Mouse (Mus musculus) gastrocnemius, postnatal 14 days (tissue): ENCODE data around the gene Nupr1. TPM values are rescaled to one million over a fixed set of nuclear protein-coding genes. Genes with fewer than 3 reads are reported as not detected.

Experiments used
- DNase-seq: peaks from one replicate; pipeline ENCODE4 v3.0.0; 2021; ENCODE audit warnings: mixed read lengths
- intact Hi-C: fragments of 180-260 bp; cut with DNase I; formaldehyde crosslinking; loops from one replicate; pipeline ENCODE4 v1.15.1; 2025; ENCODE audit warnings: low total_unique reads
- long read RNA-seq, 2 experiments: library from polyadenylated mRNA; stranded (forward); transcript quantifications; one replicate each; pipeline ENCODE4 v2.0.0; 2021
- total RNA-seq, 2 experiments: library from RNA; stranded (reverse); gene quantifications; 2 replicates each; pipeline ENCODE4 v1.2.3; 2021

Gene Nupr1
- total RNA-seq: 10 to 100 TPM; 15.4 to 18.3 TPM
- long read RNA-seq, experiment 1, transcript Nupr1-201 (3 exons, 829 nt): major isoform, 7 of 11 reads
- long read RNA-seq, experiment 1, partial matches to known transcripts: 0 of 11 reads
- long read RNA-seq, experiment 1, other reads (novel, unspliced or antisense): 3 of 11 reads
- long read RNA-seq, experiment 2, transcript Nupr1-201 (3 exons, 829 nt): major isoform, 17 of 18 reads
- long read RNA-seq, experiment 2, partial matches to known transcripts: 0 of 18 reads
- long read RNA-seq, experiment 2, other reads (novel, unspliced or antisense): 1 of 18 reads

DNA sequence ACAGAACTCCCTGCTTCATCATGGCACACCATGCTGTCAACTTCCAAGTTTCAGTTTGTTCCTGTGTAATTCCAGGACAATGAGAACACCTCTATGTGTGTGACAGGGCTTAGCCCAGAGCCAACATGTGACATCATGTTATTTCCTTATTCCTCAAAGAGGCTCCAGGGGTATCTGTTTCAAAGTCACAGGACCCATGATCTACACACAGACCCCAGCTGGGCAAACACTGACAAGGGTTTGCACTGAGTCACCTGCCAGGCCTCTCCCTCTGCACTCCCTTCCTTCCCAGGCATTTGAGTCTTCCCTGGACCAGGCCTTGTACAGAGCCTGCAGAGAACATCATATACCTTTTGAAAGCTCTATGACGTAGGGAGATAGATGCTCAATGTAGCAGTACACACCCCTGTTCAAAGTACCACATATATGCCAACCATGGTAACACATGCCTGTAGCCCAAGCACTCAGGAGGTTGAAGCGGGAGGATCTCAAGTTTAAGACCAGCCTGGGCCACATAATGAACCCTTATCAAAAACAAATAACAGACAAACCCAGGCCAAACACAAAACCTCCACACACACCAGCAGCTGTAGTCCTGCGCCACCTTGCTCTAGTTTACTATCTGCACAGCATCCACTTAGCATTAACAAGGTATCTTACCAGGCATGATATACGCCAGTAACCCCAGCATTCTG lies at the start of gene Nupr1:
Gene Nupr1, minus strand, starts transcription at position 38 of the 695 bp plus-strand sequence.
- intact Hi-C loops: no loop called here
- no peak for DNase-seq

DNA sequence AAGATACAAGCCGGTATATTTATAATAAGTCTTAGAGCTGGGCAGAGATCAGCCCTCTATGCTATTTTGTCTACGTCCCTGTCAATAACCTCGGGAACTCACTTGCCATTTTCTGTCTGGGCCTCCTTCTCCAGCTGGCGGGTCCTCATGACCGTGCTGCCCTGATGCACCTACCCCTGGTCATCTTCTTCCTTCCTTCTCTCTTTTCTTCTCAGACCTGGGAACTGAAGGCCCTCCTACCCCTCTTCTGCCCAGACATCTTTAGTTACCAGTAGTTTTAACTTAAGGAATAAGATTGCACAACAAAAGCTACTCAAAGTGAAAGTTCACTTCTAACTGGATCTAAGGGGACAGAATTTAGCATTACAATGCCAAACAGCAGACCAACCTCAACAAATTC lies 49.0 kb upstream of the Nupr1 start:
- intact Hi-C loops: no loop called here
- DNase-seq: no peak

DNA sequence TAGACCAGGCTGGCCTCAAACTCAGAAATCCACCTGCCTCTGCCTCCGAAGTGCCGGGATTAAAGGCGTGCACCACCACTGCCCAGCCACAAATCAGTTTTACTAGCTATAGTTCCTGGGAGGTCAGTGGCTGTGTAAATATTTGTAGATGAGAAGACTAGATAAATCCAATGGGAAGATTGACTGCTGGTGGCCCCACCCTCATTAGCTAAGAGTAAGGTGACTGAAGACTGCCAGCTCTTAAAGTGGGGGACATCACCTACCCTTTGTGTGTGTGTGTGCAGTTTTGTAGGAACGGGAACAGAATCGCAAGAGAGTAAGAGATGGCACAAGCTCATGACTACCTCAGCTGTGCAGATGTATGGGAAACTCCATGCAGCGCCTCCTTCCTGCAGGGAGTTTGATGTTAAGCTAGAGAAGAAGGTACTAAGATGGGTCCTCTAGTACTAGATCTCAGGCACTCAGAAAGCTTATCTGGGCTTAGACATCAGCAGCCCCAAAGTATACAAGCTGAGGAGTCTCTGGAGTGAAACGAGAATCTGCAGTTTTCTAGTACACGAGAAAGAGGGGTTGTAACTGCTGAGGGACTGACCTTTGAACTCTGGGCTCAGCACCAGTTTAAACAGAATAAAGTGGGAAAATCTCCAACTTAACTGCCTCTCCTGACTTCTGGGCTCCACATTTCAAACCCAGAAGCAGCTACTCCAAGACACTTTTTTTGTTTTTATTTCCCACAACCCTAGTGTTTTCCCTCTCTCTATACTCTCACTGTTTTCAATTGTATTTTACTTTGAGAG lies 48.1 kb upstream of the Nupr1 start:
- intact Hi-C loops: no loop called here
- no peak for DNase-seq

DNA sequence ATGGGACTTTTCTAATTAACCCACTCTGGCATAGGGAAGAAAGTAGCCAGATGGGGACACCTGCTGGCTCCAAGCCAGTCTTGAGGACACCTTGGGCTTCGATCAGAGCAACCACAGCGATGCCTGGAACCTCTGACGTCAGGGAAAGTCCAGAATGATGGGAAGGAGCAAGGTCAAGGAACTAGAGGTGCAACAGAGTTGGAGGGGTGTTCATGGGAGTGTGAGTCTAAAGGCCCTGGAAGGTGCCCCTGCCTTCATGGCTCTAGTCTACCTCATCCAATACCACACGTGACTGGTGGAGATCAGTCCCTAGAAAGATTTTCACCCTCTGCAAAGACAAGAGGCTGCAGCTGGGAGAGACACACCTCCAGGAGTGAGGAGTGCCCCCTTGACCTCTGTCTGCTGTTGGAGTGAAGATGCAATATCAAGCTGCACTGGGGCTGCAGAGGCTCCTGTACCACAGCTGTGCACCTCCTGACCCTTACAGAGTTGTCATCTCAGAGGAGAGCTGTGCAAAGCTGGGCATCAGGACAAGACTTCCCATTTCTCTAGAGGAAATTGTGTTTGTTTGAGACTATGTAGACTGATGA lies 46.1 kb upstream of the Nupr1 start:
- DNase-seq: no peak
- intact Hi-C loops: no loop called here

DNA sequence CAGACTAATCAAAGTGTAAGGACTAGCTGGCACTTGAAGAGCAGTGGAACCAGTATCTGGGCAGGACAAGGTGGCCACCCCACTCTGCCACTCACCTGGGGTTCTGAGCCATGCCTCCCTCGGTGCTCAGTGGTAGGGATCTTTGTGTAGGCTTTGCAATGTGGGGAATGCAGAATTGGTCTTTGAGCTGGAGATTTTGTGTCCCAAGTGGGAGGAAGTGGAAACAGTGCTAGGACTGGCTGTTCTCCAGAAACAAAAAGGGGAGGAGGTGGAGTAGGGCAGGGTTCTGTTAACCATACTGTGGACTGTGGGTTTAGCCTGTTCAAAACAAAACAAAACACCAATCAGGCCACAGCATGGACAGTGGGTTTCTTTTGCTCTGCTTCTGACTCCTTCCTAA lies 45.5 kb upstream of the Nupr1 start, which contains the start of gene Sult1a1:
Gene Sult1a1, minus strand, starts transcription at position 226 of the 400 bp plus-strand sequence.
- intact Hi-C loops: no loop called here
- DNase-seq: no peak

DNA sequence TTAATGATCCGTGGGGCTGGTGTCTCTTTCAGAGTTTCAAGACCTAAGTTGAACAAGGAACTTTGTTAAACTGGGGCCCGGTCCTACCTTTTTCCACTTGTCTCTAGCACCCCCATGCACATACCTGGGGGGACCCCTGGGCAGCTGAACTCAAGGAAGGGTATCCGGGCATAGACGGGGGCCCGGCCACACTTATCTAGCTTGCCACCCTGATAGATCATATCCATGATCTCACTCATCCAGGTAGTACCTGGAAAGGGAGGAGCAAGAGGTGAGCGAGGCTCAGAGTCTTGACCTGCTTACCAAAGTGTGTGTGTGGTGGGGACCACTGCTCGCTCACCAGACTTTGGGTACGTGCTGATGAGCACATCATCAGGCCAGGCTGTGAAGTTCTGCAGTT lies 44.4 kb upstream of the Nupr1 start:
- intact Hi-C loops: no loop called here
- DNase-seq: no peak

DNA sequence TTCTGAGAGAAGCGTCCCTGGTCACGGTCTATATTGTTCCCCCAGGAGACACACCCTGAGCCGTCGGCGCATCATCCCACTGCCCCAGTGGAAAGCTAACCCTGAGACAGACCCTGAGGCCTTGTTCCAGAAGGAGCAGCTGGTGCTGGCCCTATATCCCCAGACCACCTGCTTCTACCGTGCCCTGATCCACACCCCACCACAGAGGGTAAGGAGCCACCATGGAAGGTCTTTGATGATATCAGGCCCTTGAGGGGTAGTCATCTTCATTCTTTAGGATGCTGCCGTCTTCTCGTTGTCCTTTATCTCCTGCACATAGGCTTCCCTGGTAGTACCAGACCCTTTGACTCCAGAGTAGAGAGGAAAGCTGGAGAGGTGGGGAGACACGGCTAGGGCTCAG lies 41.5 kb upstream of the Nupr1 start:
- DNase-seq: no peak
- intact Hi-C loops: no loop called here

DNA sequence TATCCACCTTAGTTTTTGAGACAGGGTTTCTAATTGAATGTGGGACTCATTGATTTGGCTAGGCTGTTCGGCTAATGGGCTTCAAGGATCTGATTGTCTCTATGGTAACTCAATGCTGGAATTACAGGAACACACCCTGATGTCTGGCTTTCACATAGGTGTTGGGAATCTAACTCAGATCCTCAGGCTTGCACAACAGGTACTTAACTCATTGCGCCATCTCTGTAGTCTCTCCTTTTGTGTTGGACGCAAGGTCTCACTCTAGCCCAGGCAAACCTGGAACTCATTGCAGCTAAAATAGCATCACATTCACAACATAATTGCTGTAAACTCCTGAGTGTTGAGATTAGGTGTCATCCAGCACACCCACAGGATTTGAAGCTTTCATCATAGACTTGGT lies 39.5 kb upstream of the Nupr1 start:
- no peak for DNase-seq
- intact Hi-C loops: no loop called here

DNA sequence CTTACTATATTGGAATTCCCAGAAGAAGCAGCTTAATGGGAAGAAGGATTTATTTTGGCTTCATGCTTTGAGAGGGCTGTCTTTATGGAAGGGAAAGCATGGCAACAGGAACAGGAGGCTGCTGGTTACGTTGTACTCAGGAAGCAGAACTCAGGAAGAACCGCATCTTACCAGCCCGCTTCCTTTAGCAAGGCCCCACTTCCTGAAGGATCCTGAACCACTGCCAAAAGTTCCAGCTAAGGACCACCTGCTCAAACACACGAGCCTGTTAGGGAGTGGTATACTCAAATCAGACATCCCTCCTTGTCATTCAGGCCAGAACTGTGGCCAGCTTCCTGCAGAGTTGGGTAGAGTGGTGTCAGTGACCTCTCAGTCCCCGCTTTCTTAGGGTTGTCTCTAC lies 37.8 kb upstream of the Nupr1 start:
- intact Hi-C loops: no loop called here

DNA sequence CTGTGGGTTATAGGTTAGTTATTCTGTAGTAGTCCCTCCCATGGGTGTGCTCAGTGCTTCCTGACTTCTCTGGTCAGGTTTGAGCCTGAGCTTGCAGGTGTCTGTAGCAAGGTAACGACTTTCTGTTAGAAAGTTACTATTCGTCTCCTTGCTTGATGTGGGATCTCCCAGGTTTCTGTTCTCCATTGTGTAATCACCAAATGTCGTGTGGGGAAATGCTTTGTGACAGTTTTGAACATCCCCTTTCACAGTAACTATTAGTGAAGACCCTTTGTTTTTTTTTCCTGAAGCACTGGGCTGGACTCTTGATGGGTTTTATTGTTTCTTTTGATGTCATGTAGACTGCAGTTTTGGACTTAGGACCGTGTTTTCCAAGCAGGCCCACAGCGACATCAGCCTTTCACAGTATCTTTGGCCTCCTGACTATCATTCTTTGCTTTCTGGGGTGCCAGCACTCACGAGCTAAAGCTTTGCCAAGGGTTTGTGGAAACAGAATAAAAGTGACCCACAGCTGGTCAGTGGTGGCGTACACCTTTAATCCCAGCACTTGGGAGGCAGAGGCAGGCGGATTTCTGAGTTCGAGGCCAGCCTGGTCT lies 36.9 kb upstream of the Nupr1 start:
- DNase-seq: no peak

More for the DNA sequence above, 37.8 kb upstream of the Nupr1 start:
- DNase-seq: no peak

DNA sequence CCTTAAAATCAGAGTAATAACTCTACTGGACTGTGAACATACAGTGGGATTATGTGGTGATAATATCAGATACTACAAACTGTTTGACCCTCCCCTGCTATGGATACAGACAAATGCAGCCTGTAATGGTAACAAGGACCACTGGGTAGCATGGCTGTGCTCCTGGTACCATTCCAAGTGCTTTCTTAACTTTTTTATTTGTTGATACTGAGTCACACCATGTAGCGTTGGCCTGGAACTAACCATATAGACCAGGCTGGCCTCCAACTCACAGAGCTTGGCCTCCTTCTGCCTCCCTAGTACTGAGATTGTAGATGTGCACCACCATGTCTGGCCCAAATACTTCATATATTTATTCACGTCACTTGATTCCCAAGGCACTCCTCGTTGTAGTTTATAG lies 34.6 kb upstream of the Nupr1 start:
- intact Hi-C loops: no loop called here
- no peak for DNase-seq

More for the DNA sequence above, 36.9 kb upstream of the Nupr1 start:
- intact Hi-C loops: no loop called here

DNA sequence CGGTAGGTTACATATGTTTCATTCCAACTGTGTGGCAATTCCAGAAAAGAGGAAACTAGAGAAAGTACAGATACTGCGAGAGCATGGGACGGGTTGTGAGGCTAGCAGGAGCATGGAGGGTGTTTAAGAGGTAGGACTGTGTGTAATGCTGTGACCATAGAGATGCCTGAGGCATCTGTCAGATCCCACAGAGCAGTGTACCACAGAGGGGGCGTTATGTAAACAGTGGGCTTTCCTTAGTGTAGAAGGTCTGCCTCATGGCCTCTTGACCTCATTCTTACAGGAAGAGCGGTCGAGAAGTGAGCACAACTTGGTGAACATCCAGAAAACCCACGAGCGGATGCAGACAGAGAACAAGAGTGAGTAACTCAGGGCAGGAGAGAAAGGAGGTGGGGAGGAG lies 33.0 kb upstream of the Nupr1 start:
- intact Hi-C loops: no loop called here
- no peak for DNase-seq

DNA sequence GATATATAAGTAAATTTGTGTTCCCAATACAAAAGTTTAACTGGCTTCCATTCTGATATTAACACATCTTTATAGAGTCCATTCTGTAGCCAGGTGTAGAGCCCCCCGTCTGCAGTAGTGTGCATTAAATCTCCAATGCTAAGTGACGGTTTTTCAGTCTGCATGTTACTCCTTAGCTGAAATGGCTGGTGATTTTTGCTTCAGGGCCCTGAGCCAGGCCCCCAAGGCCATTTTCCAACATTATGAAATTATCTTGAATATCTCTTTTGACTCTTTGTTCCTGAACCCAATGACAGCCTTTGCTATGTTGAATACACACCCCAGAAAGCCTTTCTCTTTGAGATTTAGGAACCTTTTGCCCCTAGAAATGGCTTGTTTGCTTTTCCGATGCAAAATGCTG lies 29.1 kb upstream of the Nupr1 start:
- intact Hi-C loops: no loop called here

DNA sequence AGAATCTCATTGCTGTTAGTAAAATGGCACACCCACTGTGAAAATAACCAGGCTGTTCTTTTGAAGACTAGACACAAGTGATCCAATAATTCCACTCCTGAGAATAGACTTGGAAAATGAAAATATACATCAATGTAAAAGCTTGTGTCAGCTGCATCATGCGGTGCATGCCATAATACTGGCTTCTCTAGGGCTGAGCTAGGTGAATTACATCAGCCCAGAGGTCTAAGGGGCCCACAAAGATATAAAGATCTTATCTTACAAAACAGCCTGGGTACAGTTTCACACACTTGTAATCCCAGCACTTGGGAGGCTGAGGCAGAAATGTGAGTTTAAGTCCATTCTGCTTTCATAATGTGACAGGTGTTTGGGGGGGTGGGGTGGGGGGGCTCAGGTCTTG lies 26.9 kb upstream of the Nupr1 start:
- intact Hi-C loops: no loop called here
- DNase-seq: no peak

More for the DNA sequence above, 29.1 kb upstream of the Nupr1 start:
- no peak for DNase-seq

DNA sequence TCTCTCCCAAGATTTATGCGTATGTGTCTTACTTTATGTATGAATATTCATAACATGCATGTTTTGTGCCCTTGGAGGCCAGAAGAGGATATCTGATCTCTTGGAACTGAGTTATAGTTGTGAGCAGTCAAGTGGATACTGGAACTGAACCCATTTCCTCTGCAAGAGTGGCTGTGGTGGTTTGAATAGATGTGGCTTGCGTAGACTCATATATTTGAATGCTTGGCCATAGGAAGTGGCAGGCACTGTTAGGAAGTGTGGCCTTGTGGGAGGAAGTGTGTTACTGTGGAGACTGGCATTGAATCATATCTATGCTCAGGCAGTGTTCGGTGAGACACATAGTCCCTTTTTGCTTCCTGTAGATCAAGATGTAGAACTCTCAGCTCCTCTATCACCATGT lies 25.0 kb upstream of the Nupr1 start:
- intact Hi-C loops: no loop called here
- DNase-seq: no peak

DNA sequence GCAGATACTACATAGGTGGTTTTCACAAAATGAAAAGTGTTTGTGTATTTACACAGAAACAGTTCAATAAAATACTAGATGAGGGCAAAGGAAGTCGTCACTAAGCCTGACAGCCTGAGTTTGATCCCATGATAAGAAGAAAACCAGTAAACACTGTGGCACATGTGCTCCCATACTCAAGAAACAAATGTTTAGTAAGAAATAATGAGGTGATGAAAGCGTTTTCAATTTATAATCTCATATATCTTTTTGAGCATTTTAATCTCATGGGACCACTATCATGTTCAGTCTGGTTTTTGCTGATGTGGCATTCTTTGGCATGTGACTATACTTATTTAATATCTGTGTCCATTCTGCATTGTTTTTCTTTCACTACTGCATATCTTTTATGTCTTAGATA lies 23.3 kb upstream of the Nupr1 start:
- DNase-seq: no peak

DNA sequence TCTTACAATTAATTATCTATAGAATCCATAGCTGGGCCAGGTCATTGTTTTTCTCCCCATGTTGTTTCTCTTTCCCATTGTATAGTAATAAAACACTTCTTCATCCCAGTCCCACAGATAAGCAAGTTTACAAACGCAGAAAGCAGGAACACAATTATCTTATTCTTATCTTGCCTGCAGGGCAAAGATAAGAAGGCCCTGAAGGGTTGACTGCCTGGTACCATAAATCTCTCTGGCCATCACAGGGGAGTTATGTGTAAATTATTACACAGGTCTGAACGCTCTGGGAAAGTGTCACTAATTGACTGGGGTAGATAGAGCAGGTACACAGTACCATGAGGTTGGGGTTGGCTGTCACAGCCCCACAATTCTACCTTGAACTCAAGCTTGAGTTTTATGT lies 20.2 kb upstream of the Nupr1 start:
- DNase-seq: no peak
- intact Hi-C loops: loop anchor here (5.0 kb wide), 1 partner anchor 41 kb away; no protein-coding TSS in a partner anchor

More for the DNA sequence above, 23.3 kb upstream of the Nupr1 start:
- intact Hi-C loops: loop anchor here (5.0 kb wide), 1 partner anchor 38 kb away; no protein-coding TSS in a partner anchor

DNA sequence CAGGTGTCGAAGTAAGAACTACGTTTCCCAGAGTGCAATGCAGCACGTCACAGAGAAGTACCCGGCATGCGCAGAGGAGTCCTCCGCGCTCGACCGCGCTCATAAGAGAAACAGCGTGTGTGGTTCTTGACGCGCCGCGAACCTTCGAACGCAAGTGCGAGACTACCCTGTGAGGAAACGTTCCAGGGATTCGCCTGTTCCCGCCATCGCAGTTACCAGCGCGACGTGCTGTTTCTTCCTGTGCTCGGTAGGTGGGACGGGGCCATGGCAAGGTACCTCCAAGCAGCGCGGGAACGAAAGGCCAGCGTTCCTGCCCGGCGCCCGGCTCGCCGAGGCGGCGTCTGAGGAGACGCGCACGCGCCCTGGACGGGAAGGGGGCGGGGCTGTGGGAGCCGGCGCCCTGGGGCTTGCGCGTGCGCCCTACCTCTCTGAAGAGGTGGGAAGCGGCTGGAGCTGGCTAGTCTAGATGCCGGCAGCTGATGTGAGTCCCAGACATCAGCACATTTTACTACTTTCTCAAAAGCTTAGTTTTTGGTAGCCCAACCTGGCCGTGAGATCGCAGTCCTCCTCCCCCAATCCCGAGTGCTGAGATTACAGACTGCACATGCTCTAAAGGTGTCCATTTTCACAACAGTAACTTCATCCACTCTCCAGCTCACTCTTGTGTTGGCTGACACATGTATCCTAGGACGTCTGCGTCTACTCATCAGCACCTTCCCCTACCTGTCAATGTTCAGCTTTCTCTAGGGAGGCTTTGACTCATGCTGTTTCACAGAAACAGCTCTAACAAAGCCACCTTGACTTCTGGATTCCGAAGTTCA lies 18.8 kb upstream of the Nupr1 start, which contains the start of gene Sgf29:
Gene Sgf29, plus strand, starts transcription at position 79 of the 821 bp plus-strand sequence.
- intact Hi-C loops: loop anchor here (5.0 kb wide), 1 partner anchor 43 kb away; no protein-coding TSS in a partner anchor
- DNase-seq: peak; percentile 95

DNA sequence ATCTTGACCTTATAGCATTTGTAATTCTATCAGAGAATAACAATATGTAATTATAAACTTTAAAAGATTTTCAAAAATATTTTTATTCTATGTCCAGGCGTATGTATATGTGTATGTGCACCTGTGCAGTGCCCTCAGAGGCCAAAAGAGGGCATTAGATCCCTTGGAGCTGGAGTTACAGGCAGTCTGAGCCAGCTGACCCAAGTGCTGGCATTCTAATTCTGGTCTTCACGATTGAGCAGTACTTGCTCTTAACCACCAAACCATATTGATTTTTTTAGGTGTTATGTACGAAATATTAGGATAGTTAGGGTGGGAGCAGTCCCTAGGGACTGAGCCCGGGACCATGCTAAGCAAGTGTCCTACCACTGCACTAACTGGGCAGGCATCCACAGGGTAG lies 17.8 kb upstream of the Nupr1 start:
- no peak for DNase-seq
- intact Hi-C loops: no loop called here
